Mouse (Mus musculus): ENCODE measurements at regions not wholly inside any gene's neighbourhood (a gene's known extent, or its start where the extent isn't known, plus 50 kb on each side); places are given as distances from the start of the nearest gene placed in this dataset.
A peak's percentile ranks its signal among the peaks of the same experiment; 100 is the strongest.

DNA sequence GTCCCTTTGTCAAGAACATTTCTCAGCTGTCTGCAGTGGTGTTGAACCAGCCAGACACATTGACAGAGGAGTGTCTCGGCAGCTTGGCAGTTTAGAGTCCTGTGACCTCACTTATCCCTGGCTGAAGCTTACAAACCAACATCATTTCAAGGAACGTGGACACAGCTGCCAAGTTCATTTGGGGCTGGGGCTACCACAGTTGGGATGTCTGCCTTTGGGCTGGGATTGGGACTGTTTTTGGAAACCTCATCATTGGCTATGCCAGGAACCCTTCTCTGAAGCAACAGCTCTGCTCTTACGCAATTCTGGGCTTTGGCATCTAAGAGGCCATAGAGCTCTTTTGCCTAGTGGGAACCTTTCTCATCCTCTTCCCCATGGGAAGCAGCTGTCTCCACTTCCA lies 200.4 kb downstream of the Gm15262 start:
- H3K9me3 ChIP-seq: no peaks in the 10 kb centered on the region
- H3K27me3 ChIP-seq: peaks cover 27% of the 10 kb centered on the region; the same call in 1 of the 2 replicates
- no peaks in the 10 kb centered on the region for H3K36me3 ChIP-seq
- H3K9ac ChIP-seq: no peak overlapping the region
- ATAC-seq (ENCODE audit: low FRiP score): no peak
- H3K27ac ChIP-seq: no peak overlapping the region
- no peak overlapping the region for H3K4me2 ChIP-seq
- WGBS: 76% methylated on average over 3 of the region's 3 CpGs
- H3K4me1 ChIP-seq (replicated peaks): no peaks in the 10 kb centered on the region
- no peak overlapping the region for H3K4me3 ChIP-seq

DNA sequence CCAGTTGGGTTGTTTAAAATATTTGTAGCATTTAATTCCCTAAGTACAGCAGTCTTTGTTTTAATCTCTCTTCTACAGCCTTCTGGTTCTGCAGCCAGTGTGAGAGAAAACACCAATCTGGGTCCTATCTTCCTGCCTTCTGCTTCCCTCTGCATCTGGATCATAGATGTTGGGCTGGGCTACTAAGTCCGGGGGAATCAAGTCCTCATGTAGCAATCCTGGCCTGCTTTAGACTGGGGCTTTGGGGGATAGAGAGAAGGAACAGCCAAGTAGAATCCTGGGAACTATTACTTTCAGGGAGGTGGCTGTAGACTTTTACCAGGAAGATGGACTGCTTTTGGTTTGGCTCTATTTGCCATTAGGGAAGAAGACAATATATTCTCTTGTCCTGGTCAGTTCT lies 205.5 kb upstream of the Rai2 start:
- no peak for ATAC-seq (ENCODE audit: low FRiP score)
- peaks cover 41% of the 10 kb centered on the region for H3K27me3 ChIP-seq
- no peak overlapping the region for H3K9ac ChIP-seq
- H3K9me3 ChIP-seq: no peaks in the 10 kb centered on the region
- no peak overlapping the region for H3K4me2 ChIP-seq
- no peak overlapping the region for H3K4me3 ChIP-seq
- no peak overlapping the region for H3K27ac ChIP-seq
- H3K36me3 ChIP-seq: no peaks in the 10 kb centered on the region
- WGBS: 86% methylated on average over 1 of the region's 1 CpGs
- no peaks in the 10 kb centered on the region for H3K4me1 ChIP-seq (replicated peaks)

DNA sequence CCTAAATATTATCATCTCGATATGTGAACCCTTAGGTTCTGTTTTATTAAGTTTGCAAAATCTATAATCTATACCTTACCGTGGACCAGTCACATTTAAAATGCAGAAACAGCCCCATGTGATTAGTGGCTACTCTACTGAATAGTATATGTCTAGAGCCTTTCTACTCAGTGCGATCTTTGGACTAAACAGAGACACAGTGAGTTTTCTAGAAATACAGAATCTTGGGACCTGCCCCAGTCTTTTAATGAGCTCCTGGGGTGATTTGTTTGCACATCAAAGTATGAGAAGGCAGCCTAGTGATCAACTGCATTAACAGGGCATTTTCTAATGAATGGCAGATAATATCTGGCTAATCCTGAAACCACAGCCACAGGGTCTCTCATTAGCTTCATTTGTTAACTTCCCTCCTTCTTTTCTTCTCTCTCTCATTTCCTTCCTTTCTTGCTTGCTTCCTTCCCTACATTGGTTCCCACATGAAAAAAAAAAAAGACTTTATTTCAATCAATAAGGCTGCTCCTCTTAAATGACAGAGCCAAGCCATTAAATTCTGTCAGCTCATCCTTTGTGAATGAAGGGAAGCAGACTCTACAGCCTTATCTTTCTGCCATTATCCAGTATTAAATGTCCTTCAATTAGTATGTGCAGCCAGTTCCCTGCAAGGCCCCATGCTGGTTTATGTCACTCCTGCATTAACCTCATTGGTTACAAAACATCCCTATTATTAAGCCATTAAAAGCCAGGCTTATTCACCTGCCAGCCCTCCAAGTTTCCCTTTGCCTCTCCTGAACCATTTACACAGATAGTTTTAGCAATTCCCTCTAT lies 193.2 kb upstream of the Rai2 start:
- Histone ChIP-seq H3K9me3 (no peaks in the 10 kb centered on the region), H3K4me3 (no peak overlapping the region), H3K27ac (no peak overlapping the region; the same call in 1 of the 2 replicates), H3K4me2 (no peak overlapping the region), H3K36me3 (no peaks in the 10 kb centered on the region), H3K27me3 (peaks cover 34% of the 10 kb centered on the region; the same call in 1 of the 2 replicates), H3K4me1 (replicated peaks) (0 out of 2 replicates have a peak, but pooled peaks cover 2% of the 10 kb centered on the region), H3K9ac (no peak overlapping the region)
- ATAC-seq (ENCODE audit: low FRiP score): 0 out of 2 replicates have a peak, but pooled peaks have one; percentile 46
- WGBS: 82% methylated on average over 3 of the region's 3 CpGs

DNA sequence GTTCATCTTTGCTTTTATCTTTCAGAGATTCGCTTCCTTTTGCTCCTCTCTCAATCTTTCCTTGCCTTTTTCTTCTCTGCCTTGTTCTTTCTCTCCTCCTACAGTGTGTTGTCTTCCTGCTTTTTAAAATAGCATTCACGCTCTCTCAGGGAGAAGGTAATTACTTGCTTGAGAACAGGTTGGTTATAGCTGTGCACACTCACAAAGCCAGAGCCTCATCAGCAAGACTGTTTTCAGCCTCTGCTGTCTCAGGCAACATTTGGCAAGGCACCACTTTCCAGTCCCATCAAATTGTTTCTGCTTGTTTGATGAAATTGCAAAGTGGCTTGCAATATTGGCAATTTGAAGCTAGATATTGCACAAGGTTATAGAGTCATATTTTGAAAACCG lies 192.6 kb upstream of the Rai2 start:
- H3K9ac ChIP-seq: no peak overlapping the region
- no peak overlapping the region for H3K27ac ChIP-seq
- H3K4me3 ChIP-seq: no peak overlapping the region
- H3K36me3 ChIP-seq: no peaks in the 10 kb centered on the region
- 69% methylated on average over 3 of the region's 3 CpGs for WGBS
- no peaks in the 10 kb centered on the region for H3K9me3 ChIP-seq
- H3K4me1 ChIP-seq (replicated peaks): 0 out of 2 replicates have a peak, but pooled peaks cover 2% of the 10 kb centered on the region
- H3K27me3 ChIP-seq: peaks cover 37% of the 10 kb centered on the region; the same call in 1 of the 2 replicates
- no peak overlapping the region for H3K4me2 ChIP-seq
- ATAC-seq (ENCODE audit: low FRiP score): no peak

DNA sequence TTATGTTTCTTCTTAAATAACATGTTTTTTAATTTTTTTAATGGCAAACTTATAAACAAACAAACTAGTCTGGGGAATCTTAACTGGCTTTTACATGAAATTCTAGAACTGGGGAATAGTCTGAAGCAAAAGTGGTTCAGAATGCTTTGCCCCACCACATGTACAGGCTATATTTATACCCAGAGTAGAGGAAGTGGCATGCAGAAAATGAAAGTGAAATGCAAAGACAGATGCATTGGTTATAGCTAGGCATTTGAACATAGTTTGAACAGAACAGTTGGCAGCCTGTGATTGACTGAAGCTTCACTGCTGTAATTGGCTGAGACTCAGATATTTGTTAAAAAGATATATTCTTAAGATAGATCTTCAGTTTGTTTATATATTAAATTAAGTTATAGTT lies 179.6 kb upstream of the Rai2 start:
- no peak overlapping the region for H3K4me2 ChIP-seq
- H3K4me1 ChIP-seq (replicated peaks): no peaks in the 10 kb centered on the region
- no peak overlapping the region for H3K27ac ChIP-seq
- no peaks in the 10 kb centered on the region for H3K36me3 ChIP-seq
- H3K9me3 ChIP-seq: no peaks in the 10 kb centered on the region
- no peak for ATAC-seq (ENCODE audit: low FRiP score)
- H3K9ac ChIP-seq: no peak overlapping the region
- H3K4me3 ChIP-seq: no peak overlapping the region
- H3K27me3 ChIP-seq: peaks cover 21% of the 10 kb centered on the region

DNA sequence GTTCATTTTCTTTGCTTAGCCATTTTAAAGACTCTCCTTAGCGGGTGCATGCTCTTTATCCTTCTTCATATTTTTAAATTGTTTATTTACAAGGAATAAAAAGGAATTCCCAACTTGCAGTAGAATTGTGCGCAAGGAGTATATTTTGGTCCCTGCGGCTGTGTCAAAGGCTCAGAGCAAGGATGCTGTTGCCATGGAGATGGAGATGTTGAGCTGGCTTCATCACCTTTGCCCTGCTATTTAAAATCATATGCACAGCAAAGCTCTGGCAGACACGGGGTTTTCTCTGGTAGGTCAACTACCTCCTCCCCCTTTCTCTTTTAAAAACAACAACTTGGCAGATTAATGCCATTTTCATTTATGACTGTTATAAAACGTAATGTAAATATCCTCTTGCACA lies 160.0 kb upstream of the Rai2 start:
- Histone ChIP-seq H3K27ac (no peak overlapping the region), H3K4me3 (no peak overlapping the region), H3K4me2 (no peak overlapping the region), H3K36me3 (no peaks in the 10 kb centered on the region), H3K9me3 (no peaks in the 10 kb centered on the region), H3K9ac (no peak overlapping the region), H3K4me1 (replicated peaks) (no peaks in the 10 kb centered on the region), H3K27me3 (no peaks in the 10 kb centered on the region)
- 46% methylated on average over 5 of the region's 5 CpGs for WGBS
- ATAC-seq (ENCODE audit: low FRiP score): no peak

DNA sequence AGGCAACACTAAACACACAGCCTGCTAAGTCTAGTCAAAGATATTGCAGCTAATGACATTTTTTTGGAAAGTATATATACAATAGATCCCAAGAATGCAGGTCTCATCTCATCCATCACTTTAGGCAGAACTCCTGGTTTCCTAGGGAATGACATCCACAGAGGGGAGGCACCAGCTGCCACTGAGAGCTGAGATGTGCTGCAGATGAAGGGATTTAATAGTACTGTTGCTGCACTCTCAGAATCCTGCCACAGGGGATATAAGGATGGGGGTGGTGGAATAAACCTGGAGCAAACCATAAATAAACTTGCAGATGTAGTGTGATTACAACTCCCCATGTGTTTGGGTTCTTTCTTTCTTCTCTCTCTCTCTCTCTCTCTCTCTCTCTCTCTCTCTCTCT lies 158.4 kb upstream of the Rai2 start:
- Histone ChIP-seq H3K27me3 (no peaks in the 10 kb centered on the region), H3K4me2 (no peak overlapping the region), H3K9ac (no peak overlapping the region), H3K4me3 (no peak overlapping the region), H3K9me3 (no peaks in the 10 kb centered on the region), H3K27ac (no peak overlapping the region), H3K4me1 (replicated peaks) (no peaks in the 10 kb centered on the region), H3K36me3 (no peaks in the 10 kb centered on the region)
- ATAC-seq (ENCODE audit: low FRiP score): no peak

DNA sequence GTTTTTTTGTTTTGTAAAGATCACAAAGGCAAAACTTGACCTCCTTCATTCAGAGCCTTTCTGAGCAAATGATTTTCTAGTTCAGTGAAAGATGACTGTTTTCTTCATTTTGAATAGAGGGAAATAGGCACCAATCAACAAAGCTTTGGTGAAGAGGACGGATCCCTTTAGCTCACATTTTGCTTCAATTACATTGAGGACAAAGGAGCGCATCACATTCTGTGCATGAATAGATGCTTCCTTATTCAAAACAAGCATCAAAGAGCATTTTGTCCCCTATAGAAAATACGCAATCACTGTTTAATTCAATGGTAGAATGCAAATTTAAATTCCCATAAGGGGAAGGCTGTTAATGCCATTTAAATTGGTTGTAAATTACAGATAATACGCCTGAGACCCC lies 150.4 kb upstream of the Rai2 start:
- WGBS: 46% methylated on average over 4 of the region's 4 CpGs
- H3K4me2 ChIP-seq: no peak overlapping the region
- ATAC-seq (ENCODE audit: low FRiP score): no peak

DNA sequence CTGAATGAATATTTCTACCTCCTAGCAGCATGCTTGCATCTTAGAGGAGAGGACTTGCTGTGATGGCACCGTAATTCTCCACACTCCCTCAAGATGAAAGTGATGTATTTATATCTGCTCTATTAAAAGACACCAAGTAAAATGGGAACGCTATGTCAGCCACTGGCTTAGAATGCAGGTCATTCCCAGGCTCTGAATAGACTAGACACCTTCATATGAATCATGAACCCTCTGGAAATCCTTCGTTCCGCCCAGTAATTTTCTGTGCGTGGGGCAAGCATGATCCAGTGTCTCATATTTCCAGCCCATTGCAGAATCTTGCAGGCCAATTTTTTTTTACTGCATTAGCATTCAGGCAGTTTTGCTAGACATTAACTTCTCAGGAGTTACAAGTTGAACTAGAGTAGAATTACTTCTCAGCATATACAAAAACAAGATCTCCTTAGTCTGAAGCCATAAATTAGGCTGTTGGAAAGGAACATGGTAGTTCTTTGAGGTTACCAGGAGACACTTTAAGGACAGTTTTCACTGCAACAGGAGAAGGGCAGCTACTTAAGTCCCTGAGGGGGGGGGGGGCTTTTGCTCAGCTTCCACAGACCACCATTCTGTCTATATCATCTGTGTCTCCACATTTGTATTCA lies 134.7 kb upstream of the Rai2 start:
- Histone ChIP-seq H3K27ac (no peak overlapping the region), H3K4me1 (replicated peaks) (no peaks in the 10 kb centered on the region), H3K36me3 (no peaks in the 10 kb centered on the region)

More for the DNA sequence above, 150.4 kb upstream of the Rai2 start:
- H3K9me3 ChIP-seq: no peaks in the 10 kb centered on the region
- H3K4me3 ChIP-seq: no peak overlapping the region
- H3K27me3 ChIP-seq: peaks cover 27% of the 10 kb centered on the region; the same call in 1 of the 2 replicates
- no peaks in the 10 kb centered on the region for H3K4me1 ChIP-seq (replicated peaks)
- no peak overlapping the region for H3K27ac ChIP-seq
- H3K36me3 ChIP-seq: no peaks in the 10 kb centered on the region
- H3K9ac ChIP-seq: no peak overlapping the region

DNA sequence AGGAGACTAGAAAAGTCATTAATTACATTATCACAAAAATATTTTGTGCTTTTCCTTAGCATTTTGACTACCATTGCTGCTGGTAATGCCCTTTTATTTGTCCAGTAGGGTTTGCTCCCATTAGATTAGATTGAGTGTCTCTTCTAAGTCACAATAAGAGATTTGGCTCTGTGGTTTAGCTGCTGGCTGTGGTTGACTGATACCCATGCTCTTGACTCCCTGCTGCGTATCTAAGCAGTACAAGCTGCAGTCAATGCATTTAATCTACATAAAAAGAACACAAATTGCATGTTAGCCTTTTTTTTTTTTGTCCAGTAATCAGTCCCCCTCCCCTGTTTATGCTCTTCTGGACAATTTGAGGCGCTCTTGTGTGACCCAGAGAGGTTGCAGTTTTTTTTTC lies 133.0 kb upstream of the Rai2 start:
- ATAC-seq (ENCODE audit: low FRiP score): no peak
- H3K36me3 ChIP-seq: no peaks in the 10 kb centered on the region
- no peak overlapping the region for H3K4me3 ChIP-seq
- no peaks in the 10 kb centered on the region for H3K9me3 ChIP-seq
- H3K4me1 ChIP-seq (replicated peaks): no peaks in the 10 kb centered on the region
- WGBS: 67% methylated on average over 2 of the region's 2 CpGs
- H3K9ac ChIP-seq: no peak overlapping the region
- no peak overlapping the region for H3K4me2 ChIP-seq
- H3K27me3 ChIP-seq: peaks cover 46% of the 10 kb centered on the region
- no peak overlapping the region for H3K27ac ChIP-seq

More for the DNA sequence above, 134.7 kb upstream of the Rai2 start:
- Histone ChIP-seq H3K4me2 (no peak overlapping the region), H3K4me3 (no peak overlapping the region), H3K9me3 (no peaks in the 10 kb centered on the region), H3K9ac (no peak overlapping the region), H3K27me3 (peaks cover 53% of the 10 kb centered on the region)
- no peak for ATAC-seq (ENCODE audit: low FRiP score)
- 79% methylated on average over 5 of the region's 5 CpGs for WGBS

DNA sequence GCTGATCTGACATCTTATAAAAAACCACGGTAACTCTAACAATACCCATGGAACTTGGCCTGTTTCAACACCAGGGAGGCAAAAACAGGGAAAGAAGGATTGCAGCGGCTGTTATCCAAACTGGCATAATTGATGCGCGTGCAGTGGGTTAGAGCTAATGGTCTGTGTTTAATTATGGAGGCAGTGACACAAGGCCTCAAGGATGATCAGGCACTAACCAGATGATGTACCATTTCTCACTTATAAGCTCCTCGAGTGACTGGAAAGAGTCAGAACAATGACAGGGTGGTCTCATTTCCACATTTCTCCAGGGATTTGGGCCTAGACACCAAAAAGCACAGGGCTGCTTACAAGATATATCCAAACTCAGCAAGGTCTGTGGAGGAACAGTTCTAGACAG lies 83.0 kb upstream of the Rai2 start:
- ATAC-seq (ENCODE audit: low FRiP score): peak; percentile 77
- H3K9me3 ChIP-seq: no peaks in the 10 kb centered on the region
- H3K9ac ChIP-seq: no peak overlapping the region
- no peaks in the 10 kb centered on the region for H3K36me3 ChIP-seq
- no peak overlapping the region for H3K4me3 ChIP-seq
- H3K27ac ChIP-seq: no peak overlapping the region
- H3K27me3 ChIP-seq: peaks cover 11% of the 10 kb centered on the region; the same call in 1 of the 2 replicates
- no peak overlapping the region for H3K4me2 ChIP-seq
- WGBS: 50% methylated on average over 5 of the region's 5 CpGs
- peaks cover 6% of the 10 kb centered on the region; the same call in 1 of the 2 replicates for H3K4me1 ChIP-seq (replicated peaks)

DNA sequence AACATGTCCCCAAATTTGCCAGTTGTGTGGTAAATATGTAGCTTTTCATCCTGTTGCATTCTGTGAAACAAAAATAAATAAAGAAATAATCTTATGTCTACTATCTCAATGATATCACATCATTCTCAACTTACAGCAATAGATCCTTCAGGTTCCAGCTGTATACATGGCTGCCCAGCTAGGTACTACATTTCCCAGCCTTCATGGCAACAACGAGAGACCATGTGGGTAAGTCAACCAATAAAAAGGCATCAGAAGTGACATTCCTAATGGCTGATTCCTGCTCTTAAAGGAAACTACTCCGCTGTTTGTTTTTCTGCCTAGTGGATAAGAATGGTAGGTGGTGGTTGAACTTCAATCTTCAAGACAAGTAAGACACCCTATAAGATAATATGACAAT lies 82.5 kb upstream of the Rai2 start:
- WGBS: 74% methylated on average over 2 of the region's 2 CpGs
- H3K9ac ChIP-seq: no peak overlapping the region
- ATAC-seq (ENCODE audit: low FRiP score): peak; percentile 92

More for the DNA sequence above, 82.5 kb upstream of the Rai2 start:
- Histone ChIP-seq H3K4me3 (no peak overlapping the region), H3K9me3 (no peaks in the 10 kb centered on the region), H3K4me2 (no peak overlapping the region), H3K27ac (no peak overlapping the region), H3K36me3 (no peaks in the 10 kb centered on the region), H3K4me1 (replicated peaks) (peaks cover 6% of the 10 kb centered on the region; the same call in 1 of the 2 replicates), H3K27me3 (peaks cover 9% of the 10 kb centered on the region; the same call in 1 of the 2 replicates)
